Mouse (Mus musculus): ENCODE measurements at regions not wholly inside any gene's neighbourhood (a gene's known extent, or its start where the extent isn't known, plus 50 kb on each side); places are given as distances from the start of the nearest gene placed in this dataset.

- Histone ChIP-seq H3K4me3 (replicated peaks) (no peak overlapping the region), H3K36me3 (replicated peaks; ENCODE audit: low read length) (no peaks in the 10 kb centered on the region), H3K9me3 (peaks cover 4% of the 10 kb centered on the region; the same call in 1 of the 2 replicates), H3K27me3 (replicated peaks) (peaks cover 5% of the 10 kb centered on the region), H3K4me1 (no peaks in the 10 kb centered on the region)
- TF ChIP-seq GATA1 (IDR thresholded peaks at IDR 0.05; ENCODE audit: borderline replicate concordance, low read length) (no peak), FLI1 (IDR thresholded peaks at IDR 0.05; ENCODE audit: low read length) (no peak)
Measured at GRCm38 (mm10) chr7:74771435-74772406, 217.1 kb upstream of the Slco3a1 start.

GRCm38 (mm10) chr7:74766550-74766949 is 212.0 kb upstream of the Slco3a1 start:
- no peak for TF ChIP-seq GATA1 (IDR thresholded peaks at IDR 0.05; ENCODE audit: borderline replicate concordance, low read length)
- no peak for TF ChIP-seq FLI1 (IDR thresholded peaks at IDR 0.05; ENCODE audit: low read length)

GRCm38 (mm10) chr7:74757469-74757868 is 202.9 kb upstream of the Slco3a1 start:
- TF ChIP-seq FLI1 (IDR thresholded peaks at IDR 0.05; ENCODE audit: low read length) (no peak), GATA1 (IDR thresholded peaks at IDR 0.05; ENCODE audit: borderline replicate concordance, low read length) (no peak)
- Histone ChIP-seq H3K9me3 (no peaks in the 10 kb centered on the region), H3K4me3 (replicated peaks) (no peak overlapping the region), H3K4me1 (no peaks in the 10 kb centered on the region), H3K36me3 (replicated peaks; ENCODE audit: low read length) (no peaks in the 10 kb centered on the region), H3K27me3 (replicated peaks) (no peaks in the 10 kb centered on the region)

More at GRCm38 (mm10) chr7:74766550-74766949, 212.0 kb upstream of the Slco3a1 start:
- no peaks in the 10 kb centered on the region for H3K9me3 ChIP-seq
- H3K36me3 ChIP-seq (replicated peaks; ENCODE audit: low read length), result no peaks in the 10 kb centered on the region
- peaks cover 5% of the 10 kb centered on the region for H3K27me3 ChIP-seq (replicated peaks)
- no peaks in the 10 kb centered on the region for H3K4me1 ChIP-seq
- no peak overlapping the region for H3K4me3 ChIP-seq (replicated peaks)

- peaks cover 3% of the 10 kb centered on the region for H3K27me3 ChIP-seq (replicated peaks)
- H3K4me3 ChIP-seq (replicated peaks), result no peak overlapping the region
- no peaks in the 10 kb centered on the region for H3K36me3 ChIP-seq (replicated peaks; ENCODE audit: low read length)
- peaks cover 7% of the 10 kb centered on the region for H3K9me3 ChIP-seq
- TF ChIP-seq FLI1 (IDR thresholded peaks at IDR 0.05; ENCODE audit: low read length) (no peak), GATA1 (IDR thresholded peaks at IDR 0.05; ENCODE audit: borderline replicate concordance, low read length) (no peak)
- H3K4me1 ChIP-seq, result no peaks in the 10 kb centered on the region
Measured at GRCm38 (mm10) chr7:74747704-74748103, 193.1 kb upstream of the Slco3a1 start.

- no peaks in the 10 kb centered on the region for H3K9me3 ChIP-seq
- TF ChIP-seq GATA1 (IDR thresholded peaks at IDR 0.05; ENCODE audit: borderline replicate concordance, low read length) (no peak), FLI1 (IDR thresholded peaks at IDR 0.05; ENCODE audit: low read length) (no peak)
- no peaks in the 10 kb centered on the region for H3K27me3 ChIP-seq (replicated peaks)
- no peaks in the 10 kb centered on the region for H3K36me3 ChIP-seq (replicated peaks; ENCODE audit: low read length)
- H3K4me1 ChIP-seq, result no peaks in the 10 kb centered on the region
- no peak overlapping the region for H3K4me3 ChIP-seq (replicated peaks)
Measured at GRCm38 (mm10) chr7:74734941-74735340, 180.4 kb upstream of the Slco3a1 start.

- Histone ChIP-seq H3K9me3 (no peaks in the 10 kb centered on the region), H3K4me1 (no peaks in the 10 kb centered on the region), H3K36me3 (replicated peaks; ENCODE audit: low read length) (no peaks in the 10 kb centered on the region), H3K27me3 (replicated peaks) (no peaks in the 10 kb centered on the region), H3K4me3 (replicated peaks) (no peak overlapping the region)
- TF ChIP-seq FLI1 (IDR thresholded peaks at IDR 0.05; ENCODE audit: low read length) (no peak), GATA1 (IDR thresholded peaks at IDR 0.05; ENCODE audit: borderline replicate concordance, low read length) (no peak)
Measured at GRCm38 (mm10) chr7:74726324-74726991, 171.9 kb upstream of the Slco3a1 start.

- no peak overlapping the region for H3K4me3 ChIP-seq (replicated peaks)
- no peak for TF ChIP-seq FLI1 (IDR thresholded peaks at IDR 0.05; ENCODE audit: low read length)
- TF ChIP-seq GATA1 (IDR thresholded peaks at IDR 0.05; ENCODE audit: borderline replicate concordance, low read length), result no peak
- no peaks in the 10 kb centered on the region for H3K9me3 ChIP-seq
- no peaks in the 10 kb centered on the region for H3K27me3 ChIP-seq (replicated peaks)
- no peaks in the 10 kb centered on the region for H3K4me1 ChIP-seq
- no peaks in the 10 kb centered on the region for H3K36me3 ChIP-seq (replicated peaks; ENCODE audit: low read length)
Measured at GRCm38 (mm10) chr7:74719321-74719720, 164.7 kb upstream of the Slco3a1 start.

- Histone ChIP-seq H3K4me3 (replicated peaks) (no peak overlapping the region), H3K27me3 (replicated peaks) (peaks cover 4% of the 10 kb centered on the region), H3K9me3 (no peaks in the 10 kb centered on the region), H3K4me1 (no peaks in the 10 kb centered on the region), H3K36me3 (replicated peaks; ENCODE audit: low read length) (no peaks in the 10 kb centered on the region)
- no peak for TF ChIP-seq FLI1 (IDR thresholded peaks at IDR 0.05; ENCODE audit: low read length)
Measured at GRCm38 (mm10) chr7:74709993-74710581, 155.5 kb upstream of the Slco3a1 start.

- Histone ChIP-seq H3K4me3 (replicated peaks) (no peak overlapping the region), H3K4me1 (no peaks in the 10 kb centered on the region), H3K36me3 (replicated peaks; ENCODE audit: low read length) (no peaks in the 10 kb centered on the region), H3K27me3 (replicated peaks) (peaks cover 4% of the 10 kb centered on the region), H3K9me3 (no peaks in the 10 kb centered on the region)
- TF ChIP-seq GATA1 (IDR thresholded peaks at IDR 0.05; ENCODE audit: borderline replicate concordance, low read length) (no peak), FLI1 (IDR thresholded peaks at IDR 0.05; ENCODE audit: low read length) (no peak)
Measured at GRCm38 (mm10) chr7:74709006-74709405, 154.4 kb upstream of the Slco3a1 start.

All from megakaryocyte, embryonic 14.5 days (primary cell).